Mouse (Mus musculus) limb, embryonic 14.5 days (tissue): ENCODE results near the gene Atcay. TPM values are rescaled to one million over a fixed set of nuclear protein-coding genes. Genes with fewer than 3 reads are reported as not detected.
A peak's percentile ranks its signal among the peaks of the same experiment; 100 is the strongest.

Experiments
- ATAC-seq: fragments of 200-750 bp; cut with Nextera tagmentation; 2 replicates; pipeline ENCODE4 v1.8.0; 2017; ENCODE audit warnings: low read depth, moderate number of reproducible peaks, moderate TSS enrichment; ENCODE audit not compliant: low FRiP score
- DNase-seq: peaks from one replicate; pipeline ENCODE4 v3.0.0-alpha.2; 2015; ENCODE audit warnings: low spot score
- H3K27ac ChIP-seq: fragments of 300-500 bp; sonication (generic); replicated peaks from 2 replicates; pipeline ENCODE4 v1.5.1; 2014; ENCODE audit warnings: low read depth, mild to moderate bottlenecking, low read length, moderate library complexity, mixed read lengths
- H3K27me3 ChIP-seq: fragments of 300-500 bp; sonication (generic); 2 replicates; pipeline ENCODE4 v1.6.1; 2014; ENCODE audit warnings: low read length, mixed read lengths; ENCODE audit not compliant: control insufficient read depth, insufficient read depth
- H3K36me3 ChIP-seq: fragments of 300-500 bp; sonication (generic); 2 replicates; pipeline ENCODE4 v1.6.1; 2014; ENCODE audit warnings: mild to moderate bottlenecking, low read length, moderate library complexity, mixed read lengths; ENCODE audit not compliant: control insufficient read depth, insufficient read depth
- H3K4me1 ChIP-seq: fragments of 300-500 bp; sonication (generic); 2 replicates; pipeline ENCODE4 v1.6.1; 2014; ENCODE audit warnings: antibody characterized with exemption, low read length, mixed read lengths; ENCODE audit not compliant: control insufficient read depth, insufficient read depth
- H3K4me2 ChIP-seq: fragments of 300-500 bp; sonication (generic); replicated peaks from 2 replicates; pipeline ENCODE4 v1.6.1; 2014; ENCODE audit warnings: low read depth, mild to moderate bottlenecking, low read length, moderate library complexity; ENCODE audit not compliant: severe bottlenecking
- H3K4me3 ChIP-seq: fragments of 300-500 bp; sonication (generic); replicated peaks from 2 replicates; pipeline ENCODE4 v1.5.1; 2014; ENCODE audit warnings: low read length
- H3K9ac ChIP-seq: fragments of 300-500 bp; sonication (generic); 2 replicates; pipeline ENCODE4 v1.6.1; 2014; ENCODE audit warnings: mild to moderate bottlenecking, low read depth, low read length, moderate library complexity; ENCODE audit not compliant: severe bottlenecking
- H3K9me3 ChIP-seq: fragments of 300-500 bp; sonication (generic); 2 replicates; pipeline ENCODE4 v1.6.1; 2016; ENCODE audit warnings: low read length; ENCODE audit not compliant: control insufficient read depth
- POLR2A ChIP-seq: fragments of 200-500 bp; IDR thresholded peaks from 2 replicates; pipeline ENCODE4 v1.8.0; 2012; ENCODE audit warnings: inconsistent platforms, mild to moderate bottlenecking, moderate library complexity, borderline replicate concordance; ENCODE audit not compliant: insufficient read depth, insufficient read length; ENCODE audit errors: extremely low read depth
- WGBS: fragments of 180-500 bp; shearing (Covaris S2); extraction: QIAGEN DNeasy Blood & Tissue Kit; methylation state at CpG from one replicate; pipeline ENCODE4 v1.1.7; 2014; 5-methylcytosine and 5-hydroxymethylcytosine counted together
- polyA plus RNA-seq, 2 experiments: library from polyadenylated mRNA; depleted of rRNA in 1 of 2; stranded (reverse) in 1 of 2; unstranded in 1 of 2; fragments of >200 nt; fragmentation: Nextera tagmentation in 1 of 2; extraction: Ambion mirVana in 1 of 2; gene quantifications; 2 replicates each; pipeline versions ENCODE4 v1.2.1 to v1.2.3; 2012 to 2014

Gene Atcay
- polyA plus RNA-seq (2012; rRNA removed) = 0.67 and 0.74 TPM in 2 replicates
- 0.25 TPM in 1 of 2 replicates, not detected in the other for polyA plus RNA-seq (2014; fragmentation: Nextera tagmentation; extraction: Ambion mirVana)

- peaks cover 12% of the 10 kb centered on the region for H3K4me1 ChIP-seq
- no peak for TF ChIP-seq POLR2A
- no peaks in the 10 kb centered on the region for H3K9me3 ChIP-seq
- H3K4me3 ChIP-seq = 0 out of 2 replicates have a peak within 1 kb of the TSS, but pooled peaks have one; percentile 0
- H3K9ac ChIP-seq = 0 out of 2 replicates have a peak within 1 kb of the TSS, but pooled peaks have one; percentile 12
- peak within 1 kb of the TSS; percentile 32 for H3K4me2 ChIP-seq
- ATAC-seq (0 out of 2 replicates have a peak, but pooled peaks have one; percentile 23), DNase-seq (no peak)
- WGBS = 9% methylated on average over 27 of the region's 27 CpGs
- peaks cover 35% of the 10 kb centered on the region for H3K27me3 ChIP-seq
- no peak within 1 kb of the TSS for H3K27ac ChIP-seq
- H3K36me3 ChIP-seq = no peaks in the 10 kb centered on the region
Observed at GRCm38 (mm10) chr10:81230438-81231332, at the start of gene Atcay. TSS of gene Atcay (minus strand) at chr10:81230833.

GRCm38 (mm10) chr10:81279496-81279895, 48.9 kb upstream of the Atcay start:
- H3K27ac ChIP-seq = no peak overlapping the region
- H3K36me3 ChIP-seq = no peaks in the 10 kb centered on the region
- H3K4me1 ChIP-seq = no peaks in the 10 kb centered on the region
- no peak for TF ChIP-seq POLR2A
- 23% methylated on average over 10 of the region's 10 CpGs for WGBS
- H3K27me3 ChIP-seq = peaks cover 21% of the 10 kb centered on the region
- no peak overlapping the region for H3K4me3 ChIP-seq
- DNase-seq (no peak), ATAC-seq (no peak)
- H3K9ac ChIP-seq = no peak overlapping the region
- H3K4me2 ChIP-seq = peak overlapping the region; percentile 23; the same call in 1 of the 2 replicates
- H3K9me3 ChIP-seq = no peaks in the 10 kb centered on the region

GRCm38 (mm10) chr10:81277676-81278075, 47.0 kb upstream of the Atcay start:
- Histone ChIP-seq H3K27ac (no peak overlapping the region), H3K27me3 (0 out of 2 replicates have a peak, but pooled peaks cover 4% of the 10 kb centered on the region), H3K36me3 (peaks cover 11% of the 10 kb centered on the region; the same call in 1 of the 2 replicates), H3K9me3 (no peaks in the 10 kb centered on the region), H3K4me2 (no peak overlapping the region), H3K9ac (no peak overlapping the region), H3K4me3 (no peak overlapping the region), H3K4me1 (no peaks in the 10 kb centered on the region)
- ATAC-seq = no peak
- no peak for DNase-seq
- TF ChIP-seq POLR2A = no peak
- 79% methylated on average over 22 of the region's 22 CpGs for WGBS

GRCm38 (mm10) chr10:81273842-81274241, 43.2 kb upstream of the Atcay start:
- H3K9ac ChIP-seq = no peak overlapping the region
- H3K36me3 ChIP-seq = peaks cover 46% of the 10 kb centered on the region
- no peak for DNase-seq
- ATAC-seq = no peak
- H3K9me3 ChIP-seq = no peaks in the 10 kb centered on the region
- TF ChIP-seq POLR2A = no peak
- 96% methylated on average over 19 of the region's 19 CpGs for WGBS
- no peak overlapping the region for H3K4me3 ChIP-seq
- H3K4me2 ChIP-seq = no peak overlapping the region
- H3K4me1 ChIP-seq = 0 out of 2 replicates have a peak, but pooled peaks cover under 1% of the 10 kb centered on the region
- H3K27ac ChIP-seq = no peak overlapping the region
- H3K27me3 ChIP-seq = no peaks in the 10 kb centered on the region

GRCm38 (mm10) chr10:81272356-81272755, 41.7 kb upstream of the Atcay start:
- TF ChIP-seq POLR2A = no peak
- Histone ChIP-seq H3K9me3 (no peaks in the 10 kb centered on the region), H3K36me3 (peaks cover 46% of the 10 kb centered on the region), H3K9ac (no peak overlapping the region), H3K4me1 (peaks cover 8% of the 10 kb centered on the region), H3K4me2 (no peak overlapping the region), H3K27ac (no peak overlapping the region), H3K27me3 (no peaks in the 10 kb centered on the region), H3K4me3 (no peak overlapping the region)
- ATAC-seq = no peak
- DNase-seq = no peak
- WGBS = 93% methylated on average over 21 of the region's 21 CpGs
